Mouse (Mus musculus): Measurements from ENCODE around the gene Pou2af1. TPM values are rescaled to one million over a fixed set of nuclear protein-coding genes. Genes with fewer than 3 reads are reported as not detected.

The Pou2af1 gene
- polyA plus RNA-seq (2014; fragmentation: Illumina TruSeq; extraction: RNeasy Lipid Tissue Mini Kit (QIAGEN cat#74804)): 1.2 TPM

GRCm38 (mm10) chr9:51213023-51213728 is at the start of gene Pou2af1:
Gene Pou2af1, plus strand, starts transcription at chr9:51213708.

GRCm38 (mm10) chr9:51165312-51166180 is 48.0 kb upstream of the Pou2af1 start, which contains the start of gene Gm32742:
Gene Gm32742, minus strand, starts transcription at chr9:51165517.

GRCm38 (mm10) chr9:51278500-51279381 is 65.2 kb downstream of the Pou2af1 start, which contains the start of gene Colca2:
Gene Colca2, minus strand, starts transcription at chr9:51278569.

Other genes with a start within 250 kb of the Pou2af1 start
- 29.1 TPM for gene Sik2, start 204.6 kb upstream of the Pou2af1 start, polyA plus RNA-seq (2014; fragmentation: Illumina TruSeq; extraction: RNeasy Lipid Tissue Mini Kit (QIAGEN cat#74804))
- 36.3 TPM for gene Btg4, start 152.8 kb upstream of the Pou2af1 start, polyA plus RNA-seq (2014; fragmentation: Illumina TruSeq; extraction: RNeasy Lipid Tissue Mini Kit (QIAGEN cat#74804))
- 20.5 TPM for gene Layn, start 136.6 kb upstream of the Pou2af1 start, polyA plus RNA-seq (2014; fragmentation: Illumina TruSeq; extraction: RNeasy Lipid Tissue Mini Kit (QIAGEN cat#74804))
- 10.3 TPM for gene 4833427G06Rik, start 111.6 kb upstream of the Pou2af1 start, polyA plus RNA-seq (2014; fragmentation: Illumina TruSeq; extraction: RNeasy Lipid Tissue Mini Kit (QIAGEN cat#74804))
- gene Gm32742, start 48.2 kb upstream of the Pou2af1 start, polyA plus RNA-seq (2014; fragmentation: Illumina TruSeq; extraction: RNeasy Lipid Tissue Mini Kit (QIAGEN cat#74804)): not detected
- 3.2 TPM for gene Colca2, start 64.9 kb downstream of the Pou2af1 start, polyA plus RNA-seq (2014; fragmentation: Illumina TruSeq; extraction: RNeasy Lipid Tissue Mini Kit (QIAGEN cat#74804))
- not detected for gene 1810046K07Rik, start 115.2 kb downstream of the Pou2af1 start, polyA plus RNA-seq (2014; fragmentation: Illumina TruSeq; extraction: RNeasy Lipid Tissue Mini Kit (QIAGEN cat#74804))

Data from ovary, adult 10 weeks (tissue).